Mouse (Mus musculus) frontal cortex, postnatal 36 days (tissue): ENCODE results near the gene Spns3.
"Not testable (repeated sequence)": the region's sequence is repeated elsewhere in the genome, so short reads cannot be mapped to it uniquely, and the experiment has no call there.

Experiments
- DNase-seq, 2 experiments: peaks; one replicate each; pipeline ENCODE4 v3.0.0; 2022; ENCODE audit warnings: low spot score in 2 of 2

Gene Spns3

DNA sequence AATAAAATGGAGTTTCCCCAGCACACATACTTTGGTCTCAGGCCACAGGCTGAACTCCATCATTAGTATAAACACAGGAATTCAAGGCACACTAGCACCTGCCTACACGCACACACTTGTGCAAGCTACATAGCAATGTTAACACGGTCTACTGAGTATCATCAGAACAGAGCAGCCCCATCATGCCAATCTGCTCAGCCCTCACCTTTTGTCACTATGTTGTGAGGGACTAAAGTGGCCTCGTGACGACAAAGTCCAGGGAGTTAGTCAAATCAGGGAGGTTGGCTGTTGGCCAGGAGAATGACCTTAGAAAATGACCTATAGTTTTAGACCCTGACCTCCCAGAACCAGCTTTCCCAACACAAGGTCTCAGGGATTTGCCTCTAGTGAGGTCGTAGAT lies 7.8 kb upstream of the Spns3 start:
- DNase-seq, result no peak

DNA sequence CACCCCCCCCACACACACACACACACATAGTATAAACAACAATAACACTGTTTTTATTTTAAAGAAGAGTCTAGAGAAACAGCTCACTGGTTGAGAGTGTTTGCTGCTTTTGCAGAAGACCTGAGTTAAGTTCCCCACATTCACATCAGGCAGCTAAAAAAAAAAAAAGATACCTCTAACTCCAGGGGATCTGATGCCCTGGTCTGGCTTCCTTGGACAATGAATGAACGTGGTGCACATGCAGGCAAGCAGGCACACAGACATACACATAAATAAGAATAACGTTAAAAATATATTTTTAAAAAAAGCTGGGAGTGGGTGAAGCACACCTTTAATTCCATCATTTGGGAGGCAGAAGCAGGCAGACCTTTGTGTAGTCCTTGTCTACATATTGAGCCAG lies 6.6 kb upstream of the Spns3 start:
- no peak for DNase-seq

DNA sequence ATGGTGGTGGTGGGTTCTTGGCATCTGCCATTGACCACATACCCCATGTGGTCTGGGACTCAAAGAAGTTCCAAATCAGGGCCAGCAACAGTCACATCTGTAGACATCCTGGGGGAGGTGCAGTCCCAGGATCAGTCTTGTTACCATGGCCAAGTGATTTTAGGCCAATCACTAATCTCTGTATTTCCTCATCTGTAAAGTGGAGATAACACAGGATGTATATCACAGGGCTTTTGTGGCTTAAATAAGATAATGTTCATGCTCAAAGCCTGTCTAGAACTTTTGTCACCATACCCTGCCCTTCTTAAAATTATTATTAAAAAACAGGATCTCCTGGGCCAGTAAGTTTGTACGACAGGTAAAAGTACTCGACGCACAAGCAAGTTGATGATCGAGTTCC lies 6.2 kb upstream of the Spns3 start:
- no peak for DNase-seq

DNA sequence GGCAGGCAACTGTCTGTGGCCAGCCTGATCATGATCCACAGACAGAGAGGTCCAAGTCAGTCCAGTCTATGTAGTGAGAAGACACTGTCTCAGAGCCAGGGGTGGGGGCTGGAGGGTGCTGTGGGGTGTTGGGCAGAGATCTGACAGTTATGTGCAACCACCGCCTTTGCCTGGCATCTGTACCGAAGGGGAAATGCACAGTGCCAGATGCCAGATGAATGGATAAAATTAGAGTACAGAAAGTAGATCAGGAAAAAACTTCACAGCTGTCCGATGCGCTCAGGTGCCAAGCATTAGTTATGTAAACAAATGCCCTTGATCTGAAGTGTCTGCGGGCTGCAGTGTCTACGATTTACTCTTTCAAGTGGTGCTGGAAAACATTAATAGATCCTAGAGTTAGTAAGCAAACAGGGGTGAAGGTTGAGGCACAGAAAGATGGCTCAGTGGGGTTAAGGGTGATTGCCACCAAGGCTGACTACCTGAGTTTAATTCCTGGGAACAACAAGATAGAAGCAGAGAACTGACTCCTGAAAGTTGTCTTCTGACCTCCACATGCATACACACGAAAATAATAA lies 1.3 kb upstream of the Spns3 start:
- DNase-seq, result no peak

DNA sequence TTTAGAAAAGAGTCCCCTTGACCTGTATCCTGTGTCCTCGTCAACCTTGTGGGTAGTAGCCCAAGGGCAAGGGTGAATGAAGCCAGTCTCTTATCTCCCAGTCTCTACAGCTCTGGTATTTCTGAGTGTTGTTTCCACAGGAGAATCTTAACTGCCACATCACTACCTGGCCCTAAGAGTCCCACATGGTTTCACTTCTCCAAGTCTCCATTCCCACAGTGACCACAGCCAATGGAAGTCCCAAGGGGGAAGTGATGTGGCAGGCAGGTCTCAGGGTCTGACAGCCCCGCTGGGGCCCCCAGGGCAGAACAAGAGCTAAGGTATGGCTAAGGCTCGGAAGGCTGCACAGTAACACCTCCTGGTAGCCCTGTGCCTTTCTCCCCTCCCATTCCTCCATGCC lies 3.1 kb downstream of the Spns3 start:
- DNase-seq, result no peak

DNA sequence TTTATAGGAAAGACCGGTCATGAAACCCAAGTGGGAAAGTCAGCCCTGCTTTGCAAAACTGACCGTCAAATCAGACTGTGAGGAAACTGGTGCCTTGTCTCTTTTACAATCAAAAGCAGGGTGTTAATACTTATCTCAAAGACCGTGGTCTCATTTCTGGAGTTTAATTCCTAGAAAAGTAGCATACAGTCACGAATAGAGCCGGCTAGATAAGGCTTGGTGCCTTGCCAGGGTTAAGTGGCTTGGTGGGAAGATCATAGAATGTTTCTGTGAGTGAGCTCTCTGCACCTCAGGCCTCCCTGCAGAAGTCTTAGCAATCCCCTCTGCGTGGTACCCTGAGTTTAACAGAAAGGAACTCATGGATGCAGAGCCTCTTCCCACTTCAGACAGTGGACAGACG lies 5.6 kb downstream of the Spns3 start:
- DNase-seq, result no peak

DNA sequence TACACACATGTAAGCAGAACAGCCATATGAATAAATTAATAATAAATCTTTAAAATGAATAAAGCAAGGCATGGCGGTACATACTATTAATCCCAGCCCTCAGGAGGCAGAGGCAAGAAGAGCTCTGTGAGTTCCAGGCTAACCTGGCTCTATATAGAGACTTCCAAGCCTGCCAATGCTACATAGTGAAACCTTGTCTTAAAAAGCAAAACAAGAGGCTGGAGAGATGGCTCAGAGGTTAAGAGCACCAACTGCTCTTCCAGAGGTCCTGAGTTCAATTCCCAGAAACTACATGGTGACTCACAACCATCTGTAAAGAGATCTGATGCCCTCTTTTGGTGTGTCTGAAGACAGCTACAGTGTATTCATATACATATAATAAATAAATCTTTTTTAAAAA lies 6.6 kb downstream of the Spns3 start:
- DNase-seq, result not testable (repeated sequence)

DNA sequence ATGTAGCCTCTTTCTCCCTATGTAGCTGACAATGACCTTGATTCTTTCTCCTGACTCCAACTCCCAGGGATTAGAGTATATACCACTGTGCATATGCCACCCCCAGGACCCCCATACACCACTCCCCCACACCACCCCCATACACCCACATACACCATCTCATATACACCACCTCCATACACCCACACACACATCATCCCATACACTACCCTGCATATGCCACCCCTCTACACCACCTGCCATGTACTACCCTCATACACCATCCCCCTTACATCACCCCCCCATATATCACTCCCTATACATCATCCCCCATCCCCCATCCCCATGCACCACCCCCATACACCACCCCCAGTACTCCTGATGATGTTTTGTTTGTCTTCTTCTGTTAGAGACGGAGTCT lies 7.7 kb downstream of the Spns3 start:
- no peak for DNase-seq

DNA sequence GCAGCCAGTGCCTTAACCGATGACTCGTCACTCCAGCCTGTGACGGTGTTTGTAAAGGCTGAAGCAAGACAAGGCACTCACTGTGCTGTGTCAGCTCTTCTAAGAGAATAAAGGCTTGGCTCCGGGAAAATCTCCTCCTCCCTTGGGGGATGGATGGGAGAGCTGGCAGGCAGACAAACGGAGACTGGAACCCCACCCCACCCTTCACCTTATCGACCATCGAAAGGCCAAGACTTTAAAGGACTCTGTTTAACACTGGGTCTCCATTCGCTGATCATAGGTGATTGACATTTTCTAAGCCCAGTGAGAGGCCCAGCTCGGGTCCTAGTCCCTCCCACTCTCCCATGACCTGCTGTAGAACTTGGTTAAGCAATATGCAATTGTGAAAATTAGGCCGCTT lies 8.4 kb downstream of the Spns3 start:
- DNase-seq, result no peak

DNA sequence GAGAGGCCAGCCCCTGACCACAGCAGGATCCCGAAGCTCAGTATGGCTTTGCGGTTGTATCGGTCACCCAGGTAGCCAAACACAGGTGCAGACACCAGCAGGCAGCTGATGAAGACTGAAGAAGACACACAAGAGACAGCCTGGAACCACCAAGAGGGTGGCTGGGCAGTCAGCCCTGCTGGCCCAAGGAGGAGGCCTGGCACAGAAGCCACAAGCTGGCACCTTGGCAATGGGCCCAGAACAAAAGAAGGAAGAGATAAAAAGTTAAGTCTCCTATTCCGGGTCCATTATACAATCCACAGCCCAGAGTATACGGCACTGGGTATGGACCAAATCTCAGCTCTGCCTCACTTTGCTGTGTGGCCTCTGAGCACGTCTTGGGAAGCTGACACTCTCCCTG lies 9.9 kb downstream of the Spns3 start:
- DNase-seq, result no peak

DNA sequence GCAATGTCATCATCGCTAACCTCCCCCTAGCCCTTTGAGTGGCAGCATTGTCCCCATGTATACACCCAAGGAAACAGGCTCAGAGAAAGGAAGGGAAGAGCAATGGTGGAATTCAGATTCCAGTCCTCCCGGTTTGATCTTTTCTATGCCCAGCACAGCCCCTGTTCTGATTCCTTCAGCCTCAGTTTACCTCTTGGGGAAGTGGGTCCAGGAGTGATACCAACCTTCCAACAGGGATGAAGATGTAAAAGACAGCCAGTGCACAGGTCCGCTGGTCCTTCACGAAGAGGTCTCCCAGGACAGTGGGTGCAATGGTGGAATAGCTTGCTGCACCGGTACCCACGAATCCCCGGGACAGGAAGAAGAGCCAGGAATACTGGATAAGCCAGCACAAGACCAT lies 11.5 kb downstream of the Spns3 start:
- no peak for DNase-seq

DNA sequence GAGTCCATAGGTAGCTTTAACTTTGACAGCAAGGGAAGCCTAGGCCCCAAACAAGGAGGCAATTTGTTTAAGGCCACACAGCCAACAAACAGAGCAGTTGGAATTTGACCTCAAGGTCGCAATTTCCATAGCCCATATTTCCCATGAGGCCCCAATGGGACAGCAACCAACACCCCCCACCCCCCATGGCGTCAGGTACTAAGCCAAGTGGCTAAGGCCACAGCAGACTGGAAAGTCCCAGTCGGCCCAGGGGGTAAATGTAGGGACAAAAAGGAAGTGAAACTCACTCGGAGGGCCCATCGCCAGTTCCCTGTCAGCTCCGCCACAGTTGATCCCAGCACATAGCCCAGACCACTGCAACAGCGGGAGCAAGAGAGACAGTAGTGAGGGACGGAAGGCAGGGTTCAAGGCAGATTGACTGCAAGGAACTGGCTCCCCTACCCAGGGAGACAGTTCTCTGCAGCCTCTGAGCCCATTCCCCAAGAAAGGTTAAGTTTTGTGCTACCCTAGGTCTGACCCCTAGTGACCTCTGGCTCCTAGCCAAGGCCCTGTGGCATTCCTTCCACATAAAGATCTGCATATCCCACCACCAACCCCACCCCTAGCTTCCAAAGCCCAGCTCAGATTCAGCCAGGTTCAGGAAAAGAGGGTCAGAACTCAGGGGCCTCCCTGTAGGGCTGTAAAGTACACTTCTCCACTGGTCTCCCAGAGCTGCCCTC lies 12.1 kb downstream of the Spns3 start:
- no peak for DNase-seq

DNA sequence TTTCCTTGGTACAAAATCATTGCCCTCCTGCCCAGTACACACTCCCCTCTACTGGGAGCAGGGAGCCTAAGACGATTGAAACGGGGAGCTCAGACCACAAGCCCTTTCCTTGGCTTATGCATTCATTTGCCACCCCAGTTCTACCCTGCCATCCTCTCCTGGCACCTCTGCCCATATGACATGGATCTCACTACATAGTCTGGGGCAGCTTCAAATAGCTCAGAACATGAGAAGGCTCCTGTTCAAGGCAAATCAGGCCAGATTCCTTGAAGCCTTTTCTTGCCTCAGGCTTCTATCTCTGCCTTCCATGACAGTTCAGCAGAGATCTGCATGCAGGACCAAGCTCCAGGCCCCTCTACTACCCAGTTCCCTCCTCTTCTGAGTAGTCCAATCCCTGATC lies 12.8 kb downstream of the Spns3 start:
- DNase-seq, result no peak

DNA sequence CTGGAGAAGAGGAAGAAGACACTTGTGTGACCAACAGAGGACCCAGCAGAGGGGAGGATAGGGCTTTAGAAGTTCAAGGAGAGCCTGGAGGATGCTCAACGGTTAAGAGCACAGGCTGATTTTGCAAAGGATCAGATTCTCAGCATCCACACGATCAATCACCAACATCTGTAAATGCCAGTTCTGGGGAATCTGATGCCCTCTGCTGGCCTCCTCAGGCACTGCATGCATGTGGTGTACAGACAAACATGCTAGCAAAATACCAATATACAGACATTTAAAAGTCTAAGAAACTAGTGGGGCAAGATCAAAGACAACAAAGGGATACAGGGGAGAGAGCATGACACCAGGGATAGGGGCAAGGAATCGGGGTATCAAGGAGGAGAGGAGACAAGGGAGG lies 14.8 kb downstream of the Spns3 start:
- DNase-seq, result no peak

DNA sequence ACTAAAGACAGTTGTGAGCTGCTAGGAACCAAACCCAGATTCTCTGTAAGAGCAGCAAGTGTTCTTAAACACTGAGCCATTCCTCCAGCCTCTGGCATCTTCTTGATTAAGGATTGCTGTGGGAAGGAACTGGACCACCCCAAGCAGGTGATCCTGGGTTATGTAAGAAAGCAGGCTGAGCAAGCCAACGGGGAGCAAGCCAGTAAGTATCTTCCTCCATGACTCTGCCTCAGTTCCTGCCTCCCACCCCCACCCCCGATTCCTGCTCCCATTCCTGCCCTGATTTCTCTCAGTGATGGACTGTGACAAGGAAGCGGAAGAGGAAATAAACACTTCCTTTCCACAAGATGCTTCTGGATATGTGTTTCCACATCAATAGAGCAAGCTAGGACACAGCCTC lies 17.4 kb downstream of the Spns3 start:
- DNase-seq, result no peak

DNA sequence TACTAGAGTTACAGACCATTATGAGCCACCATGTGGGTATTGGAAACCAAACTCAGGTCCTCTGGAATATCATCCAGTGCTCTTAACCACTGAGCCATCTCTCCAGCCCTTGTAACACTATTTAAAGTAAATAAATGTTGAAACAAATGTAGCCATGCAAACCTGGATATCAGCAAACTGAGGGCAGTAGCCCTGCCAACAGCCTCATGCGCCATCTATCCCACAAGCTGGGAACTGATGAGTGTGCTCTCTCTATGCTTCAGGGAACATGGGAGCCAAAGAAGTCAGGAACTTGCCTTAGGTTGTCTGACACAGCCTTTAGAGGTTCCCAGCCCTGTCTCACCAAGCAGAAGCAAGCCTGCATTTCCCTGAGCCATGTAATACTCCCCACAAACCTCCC lies 18.7 kb downstream of the Spns3 start:
- no peak for DNase-seq

DNA sequence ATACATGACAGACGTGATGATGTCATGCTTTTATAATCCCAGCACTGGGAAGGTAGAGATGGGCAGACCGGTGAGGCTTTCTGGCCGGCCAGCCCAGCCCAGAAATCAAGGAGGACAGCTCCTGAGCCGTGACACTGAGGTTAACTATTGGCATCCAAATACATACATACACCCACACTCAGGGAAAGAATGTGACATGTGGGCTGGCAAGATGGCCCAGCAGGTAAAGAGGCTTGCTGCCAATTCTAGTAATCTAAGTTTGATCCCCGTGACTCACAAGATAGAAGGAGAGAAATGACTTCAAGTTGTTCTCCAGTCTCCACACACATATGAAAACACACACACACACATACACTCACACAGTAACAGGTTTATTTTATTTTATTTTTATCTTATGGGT lies 19.2 kb downstream of the Spns3 start:
- DNase-seq, result no peak

DNA sequence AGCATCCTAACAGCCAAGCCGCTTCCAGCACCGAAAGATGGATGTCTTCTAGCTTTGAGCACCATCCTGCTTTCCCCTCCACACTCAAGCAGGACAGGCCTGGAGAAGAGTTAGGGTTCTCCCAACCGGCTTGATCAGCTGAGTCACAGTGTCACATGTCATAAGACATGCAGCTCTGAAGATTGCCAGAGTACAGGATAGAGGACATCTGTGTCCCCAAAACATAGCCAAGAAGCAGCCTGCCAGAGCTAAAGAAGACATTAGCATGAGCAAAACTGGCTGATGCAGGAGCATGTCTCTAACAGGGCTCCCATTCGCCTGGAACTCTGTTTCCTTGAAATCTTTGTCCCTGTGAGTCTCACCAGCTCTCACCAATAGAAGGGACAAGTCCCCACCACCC lies 24.1 kb downstream of the Spns3 start:
- no peak for DNase-seq

DNA sequence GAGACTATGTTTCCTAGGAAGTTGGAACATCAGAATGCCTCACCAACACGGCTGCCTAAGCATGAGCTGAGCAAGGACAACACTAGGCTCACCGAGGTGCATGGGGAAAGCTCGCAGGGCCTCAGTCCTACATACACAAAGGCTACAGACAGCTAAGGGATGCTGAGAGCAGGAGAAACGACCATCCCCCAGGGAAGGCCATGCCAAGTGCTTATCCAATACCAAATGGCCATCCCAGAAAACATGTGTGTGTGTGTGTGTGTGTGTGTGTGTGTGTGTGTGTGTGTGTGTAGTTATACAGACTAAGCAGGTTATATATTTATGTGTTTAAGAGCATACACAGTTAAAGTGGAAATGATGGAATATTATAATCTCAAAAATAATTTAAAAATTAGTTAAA lies 26.6 kb downstream of the Spns3 start:
- DNase-seq, result no peak

DNA sequence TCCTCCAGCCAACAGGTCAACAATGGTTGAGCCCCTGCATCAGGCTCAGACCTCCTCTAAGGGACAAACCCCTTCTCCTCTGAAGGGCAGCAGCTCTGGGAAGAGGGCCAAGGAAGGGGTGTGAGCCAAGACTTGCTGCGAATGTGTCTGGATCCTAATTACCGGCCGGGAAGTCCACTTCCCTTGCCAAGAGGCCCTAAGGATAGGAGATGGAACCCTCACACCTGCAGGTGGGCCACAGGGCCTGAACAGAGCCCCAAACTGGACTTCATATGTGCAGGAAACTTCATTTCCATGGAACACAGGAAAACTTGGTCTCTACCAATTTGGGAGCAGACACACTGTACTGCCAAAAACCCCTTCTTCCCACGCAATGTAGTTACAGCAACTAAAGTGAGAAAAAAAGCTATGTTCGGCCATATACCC lies 27.7 kb downstream of the Spns3 start:
- DNase-seq, result peak; percentile 30 to 57

DNA sequence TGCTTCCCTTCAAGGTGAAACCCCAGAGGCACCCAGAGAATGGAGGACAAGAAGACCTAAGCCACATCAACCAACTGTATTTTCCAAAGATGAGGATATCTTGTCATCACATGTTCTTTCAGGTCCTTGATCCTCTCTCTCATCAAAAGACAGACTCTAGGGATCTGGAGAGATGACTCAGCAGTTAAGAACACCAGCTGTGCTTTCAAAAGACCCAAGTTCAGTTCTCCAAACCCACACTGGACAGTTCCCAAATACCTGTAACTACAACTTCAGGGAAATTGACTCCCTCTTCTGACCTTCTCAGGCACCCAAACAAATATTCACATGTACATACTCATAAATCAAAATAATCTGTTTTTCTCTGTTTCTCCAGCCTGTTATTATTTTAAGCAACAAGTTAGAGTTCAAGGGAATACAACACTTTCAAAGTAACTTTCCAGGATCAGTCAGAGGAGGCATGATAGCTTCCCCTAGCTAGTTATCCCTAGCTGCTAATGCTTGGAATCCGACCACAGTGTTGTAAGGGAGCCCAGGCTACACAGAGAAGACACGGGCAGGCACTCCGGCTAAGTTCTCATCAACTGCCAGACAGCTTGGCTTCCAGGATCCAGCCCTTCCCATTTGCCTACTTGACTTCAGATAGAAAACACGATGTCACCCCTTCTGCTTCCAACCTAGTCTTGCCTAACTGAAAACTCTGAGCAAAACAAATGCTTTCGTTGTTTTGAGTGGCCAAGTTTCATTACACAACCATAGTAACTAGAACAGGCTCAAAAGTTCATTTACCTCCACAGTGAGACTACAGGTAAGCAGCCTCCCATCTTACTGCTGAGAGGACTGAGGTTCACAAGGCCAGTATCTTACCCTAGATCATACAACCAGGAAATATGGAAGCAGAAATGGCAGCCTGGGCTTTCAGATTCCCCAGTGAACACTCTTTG lies 28.4 kb downstream of the Spns3 start:
- DNase-seq, result no peak

DNA sequence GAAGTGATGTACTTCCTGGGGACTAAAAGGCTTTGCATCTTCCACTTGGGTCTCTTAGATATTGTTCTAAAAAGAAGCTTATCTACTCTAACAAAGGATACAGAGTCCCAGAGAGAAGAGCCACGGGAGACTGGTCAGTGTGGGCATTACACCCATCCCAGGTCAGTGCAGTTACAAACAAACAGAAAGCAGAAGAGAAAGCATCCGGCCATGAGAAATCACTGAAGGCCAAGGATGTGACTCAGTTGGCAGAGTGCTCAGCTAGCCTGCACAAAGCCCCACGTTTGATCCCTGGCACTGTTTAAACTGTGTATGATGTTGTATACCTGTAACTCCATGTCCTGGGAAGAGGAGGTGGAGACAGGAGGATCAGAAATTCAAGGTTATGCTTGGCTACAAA lies 30.4 kb downstream of the Spns3 start:
- DNase-seq, result no peak

DNA sequence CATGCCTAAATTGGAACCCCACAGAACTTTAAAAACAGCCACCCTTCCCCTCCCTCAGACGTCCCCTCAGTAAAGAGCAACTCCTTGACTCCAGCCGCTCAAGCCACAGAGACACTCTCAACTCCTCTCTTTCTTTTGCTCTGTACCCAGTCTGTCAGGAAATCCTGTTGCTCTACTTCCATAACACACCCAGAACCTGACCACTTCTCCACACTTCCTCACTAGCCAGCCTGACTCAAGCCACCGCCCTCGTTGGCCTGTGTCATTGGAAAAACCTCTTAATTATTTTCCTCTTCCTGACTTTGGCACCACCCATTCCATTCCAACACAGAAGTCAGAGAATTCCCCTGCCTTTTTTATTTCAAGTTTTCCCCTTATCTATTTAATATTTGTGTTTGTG lies 31.1 kb downstream of the Spns3 start:
- DNase-seq, result no peak
